Mouse (Mus musculus): ENCODE measurements around the gene Xlr5c. TPM values are rescaled to one million over a fixed set of nuclear protein-coding genes. Genes with fewer than 3 reads are reported as not detected.

Xlr5c gene
- polyA plus RNA-seq (2014; fragmentation: Illumina TruSeq; extraction: RNeasy Lipid Tissue Mini Kit (QIAGEN cat#74804); ENCODE audit: low read depth, low replicate concordance): not detected

DNA sequence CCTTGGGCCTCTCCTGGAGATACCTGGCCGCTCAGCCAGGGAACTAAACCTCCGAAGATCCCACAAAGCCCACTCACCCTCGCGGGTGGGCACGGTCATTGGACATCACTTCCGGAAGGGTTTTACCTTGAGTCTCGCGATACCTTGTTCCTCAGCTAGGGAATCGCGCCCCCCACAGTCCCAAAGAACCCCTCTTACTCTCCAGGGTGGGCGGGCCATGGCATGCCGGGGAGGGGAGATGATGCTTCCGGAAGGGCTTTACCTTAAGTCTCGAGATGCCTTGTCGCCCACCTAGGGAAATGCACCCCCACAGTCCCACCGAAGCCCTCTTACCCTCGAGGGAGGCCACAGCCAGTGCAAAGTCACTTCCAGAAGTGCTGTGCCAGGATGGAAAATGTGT, at the start of gene Xlr5c, which contains the start of gene Xlr5a:
Gene Xlr5c (minus strand): TSS at position 101 of the 400 bp plus-strand sequence.
Gene Xlr5a (minus strand): TSS at position 101 of the 400 bp plus-strand sequence.

DNA sequence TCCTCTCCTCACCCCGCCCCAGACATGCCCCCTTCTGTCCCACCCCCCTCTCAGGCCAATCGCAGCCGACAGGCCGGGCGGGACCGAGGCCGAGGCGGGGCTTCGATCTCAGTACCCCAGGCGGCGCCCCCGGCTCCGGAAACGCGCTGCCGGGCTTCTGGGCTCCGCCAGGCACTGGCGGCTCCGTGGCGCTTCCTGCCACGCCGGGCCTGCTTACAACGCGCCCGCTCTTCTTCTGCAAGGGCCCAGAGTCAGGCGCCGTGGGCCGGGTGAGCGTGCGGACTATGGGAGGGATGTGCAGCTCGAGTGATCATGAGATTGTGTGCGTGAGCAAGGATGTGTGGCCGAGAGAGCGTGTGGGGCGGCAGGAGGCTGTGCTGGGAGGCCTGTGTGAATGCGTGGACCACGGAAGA, 49.7 kb upstream of the Xlr5c start, which contains the start of gene Zfp275:
Gene Zfp275 (plus strand): TSS at position 139 of the 413 bp plus-strand sequence.

DNA sequence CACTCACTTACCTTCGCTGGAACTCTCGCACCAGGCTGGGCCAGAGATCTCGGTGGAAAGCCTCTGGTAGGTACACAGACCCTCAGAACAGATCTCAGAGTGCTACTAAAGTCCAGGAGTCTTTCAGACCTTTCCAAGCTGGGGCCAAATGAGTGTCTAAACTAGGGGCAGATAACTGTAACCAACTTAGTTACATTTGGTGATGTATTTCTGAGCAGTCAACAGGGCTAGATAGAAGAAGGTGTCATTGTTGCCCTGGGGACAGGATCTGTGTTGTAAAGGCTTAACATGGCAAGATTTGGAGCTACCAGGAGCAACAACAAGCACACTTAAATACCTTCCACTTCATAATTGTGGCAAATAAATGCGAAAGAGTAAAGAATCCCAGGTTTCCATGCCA, 44.0 kb upstream of the Xlr5c start, which contains the start of gene Gm45015:
Gene Gm45015 (minus strand): TSS at position 101 of the 400 bp plus-strand sequence.

DNA sequence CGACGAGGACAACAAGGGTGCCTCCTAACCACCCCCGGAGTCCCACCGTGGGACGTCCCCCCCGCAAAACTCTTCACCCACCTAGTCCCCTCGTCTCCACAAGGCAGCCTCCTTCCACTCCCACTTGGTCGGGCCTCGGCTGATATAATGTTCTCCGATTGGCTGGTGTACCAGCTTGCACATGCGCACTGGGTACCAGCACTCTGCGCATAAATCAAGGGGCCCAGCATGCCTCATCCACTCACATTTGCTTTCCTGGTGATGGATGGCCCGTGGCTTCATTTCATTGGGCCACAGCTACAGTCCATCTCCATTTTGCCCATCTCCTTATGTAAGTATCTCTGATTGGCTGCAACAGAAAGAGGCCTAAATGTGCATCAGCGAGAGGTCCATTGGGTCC, 27.5 kb downstream of the Xlr5c start, which contains the start of gene Xlr3c:
Gene Xlr3c (minus strand): TSS at position 121 of the 400 bp plus-strand sequence.

DNA sequence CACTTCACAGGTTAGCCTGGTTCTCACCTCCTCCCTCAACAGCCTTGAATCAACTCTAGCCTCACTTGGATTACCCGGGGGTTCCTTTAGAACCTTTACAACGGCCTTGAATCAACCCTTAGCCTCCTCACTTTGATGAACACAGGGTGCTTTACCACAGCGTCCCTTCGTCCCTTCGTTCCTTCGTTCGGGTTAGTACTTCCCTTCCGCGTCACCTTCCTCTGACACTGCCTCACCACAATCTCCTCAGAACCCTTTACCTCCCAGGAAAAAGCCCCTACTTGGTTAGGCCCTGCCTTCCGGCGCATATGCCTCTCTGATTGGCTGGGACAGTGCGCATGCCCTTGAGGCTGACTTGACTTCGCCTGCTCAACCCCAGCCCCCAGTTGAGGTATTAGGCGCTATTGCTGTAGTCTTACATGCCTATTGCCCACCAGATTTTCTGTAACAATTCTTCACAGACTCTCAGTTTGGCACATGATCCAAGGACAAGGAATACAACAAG, 49.9 kb downstream of the Xlr5c start, which contains the start of gene Xlr4c:
Gene Xlr4c (minus strand): TSS at position 310 of the 505 bp plus-strand sequence.

Other genes with a start within 250 kb of the Xlr5c start
- gene Pnma3, start 228.2 kb downstream of the Xlr5c start, polyA plus RNA-seq (2014; fragmentation: Illumina TruSeq; extraction: RNeasy Lipid Tissue Mini Kit (QIAGEN cat#74804); ENCODE audit: low read depth, low replicate concordance): not detected
- gene Xlr4a, start 210.5 kb downstream of the Xlr5c start, polyA plus RNA-seq (2014; fragmentation: Illumina TruSeq; extraction: RNeasy Lipid Tissue Mini Kit (QIAGEN cat#74804); ENCODE audit: low read depth, low replicate concordance): 0.58 TPM
- 19.4 TPM for gene Xlr3a, start 195.9 kb downstream of the Xlr5c start, polyA plus RNA-seq (2014; fragmentation: Illumina TruSeq; extraction: RNeasy Lipid Tissue Mini Kit (QIAGEN cat#74804); ENCODE audit: low read depth, low replicate concordance)
- gene Gm14685, start 175.9 kb downstream of the Xlr5c start, polyA plus RNA-seq (2014; fragmentation: Illumina TruSeq; extraction: RNeasy Lipid Tissue Mini Kit (QIAGEN cat#74804); ENCODE audit: low read depth, low replicate concordance): not detected
- gene Xlr5b, start 144.2 kb downstream of the Xlr5c start, polyA plus RNA-seq (2014; fragmentation: Illumina TruSeq; extraction: RNeasy Lipid Tissue Mini Kit (QIAGEN cat#74804); ENCODE audit: low read depth, low replicate concordance): not detected
- not detected for gene DXBay18, start 143.5 kb downstream of the Xlr5c start, polyA plus RNA-seq (2014; fragmentation: Illumina TruSeq; extraction: RNeasy Lipid Tissue Mini Kit (QIAGEN cat#74804); ENCODE audit: low read depth, low replicate concordance)
- gene Spin2d, start 116.0 kb downstream of the Xlr5c start, polyA plus RNA-seq (2014; fragmentation: Illumina TruSeq; extraction: RNeasy Lipid Tissue Mini Kit (QIAGEN cat#74804); ENCODE audit: low read depth, low replicate concordance): not detected
- gene Xlr3b, start 100.8 kb downstream of the Xlr5c start, polyA plus RNA-seq (2014; fragmentation: Illumina TruSeq; extraction: RNeasy Lipid Tissue Mini Kit (QIAGEN cat#74804); ENCODE audit: low read depth, low replicate concordance): 1.2 TPM
- 1.3 TPM for gene Xlr4b, start 78.6 kb downstream of the Xlr5c start, polyA plus RNA-seq (2014; fragmentation: Illumina TruSeq; extraction: RNeasy Lipid Tissue Mini Kit (QIAGEN cat#74804); ENCODE audit: low read depth, low replicate concordance)
- gene F8a, start 64.7 kb downstream of the Xlr5c start, polyA plus RNA-seq (2014; fragmentation: Illumina TruSeq; extraction: RNeasy Lipid Tissue Mini Kit (QIAGEN cat#74804); ENCODE audit: low read depth, low replicate concordance): 4.0 TPM
- gene Xlr4c, start 49.8 kb downstream of the Xlr5c start, polyA plus RNA-seq (2014; fragmentation: Illumina TruSeq; extraction: RNeasy Lipid Tissue Mini Kit (QIAGEN cat#74804); ENCODE audit: low read depth, low replicate concordance): not detected
- not detected for gene Xlr3c, start 27.6 kb downstream of the Xlr5c start, polyA plus RNA-seq (2014; fragmentation: Illumina TruSeq; extraction: RNeasy Lipid Tissue Mini Kit (QIAGEN cat#74804); ENCODE audit: low read depth, low replicate concordance)
- gene Xlr5a, start within 50 bp of the Xlr5c start, polyA plus RNA-seq (2014; fragmentation: Illumina TruSeq; extraction: RNeasy Lipid Tissue Mini Kit (QIAGEN cat#74804); ENCODE audit: low read depth, low replicate concordance): not detected
- not detected for gene Gm45015, start 43.9 kb upstream of the Xlr5c start, polyA plus RNA-seq (2014; fragmentation: Illumina TruSeq; extraction: RNeasy Lipid Tissue Mini Kit (QIAGEN cat#74804); ENCODE audit: low read depth, low replicate concordance)
- 6.0 TPM for gene Zfp275, start 49.6 kb upstream of the Xlr5c start, polyA plus RNA-seq (2014; fragmentation: Illumina TruSeq; extraction: RNeasy Lipid Tissue Mini Kit (QIAGEN cat#74804); ENCODE audit: low read depth, low replicate concordance)
- gene Gm18336, start 105.8 kb upstream of the Xlr5c start, polyA plus RNA-seq (2014; fragmentation: Illumina TruSeq; extraction: RNeasy Lipid Tissue Mini Kit (QIAGEN cat#74804); ENCODE audit: low read depth, low replicate concordance): not detected
- gene Zfp92, start 118.1 kb upstream of the Xlr5c start, polyA plus RNA-seq (2014; fragmentation: Illumina TruSeq; extraction: RNeasy Lipid Tissue Mini Kit (QIAGEN cat#74804); ENCODE audit: low read depth, low replicate concordance): not detected
- gene Trex2, start 142.4 kb upstream of the Xlr5c start, polyA plus RNA-seq (2014; fragmentation: Illumina TruSeq; extraction: RNeasy Lipid Tissue Mini Kit (QIAGEN cat#74804); ENCODE audit: low read depth, low replicate concordance): not detected
- 8.2 TPM for gene Haus7, start 166.1 kb upstream of the Xlr5c start, polyA plus RNA-seq (2014; fragmentation: Illumina TruSeq; extraction: RNeasy Lipid Tissue Mini Kit (QIAGEN cat#74804); ENCODE audit: low read depth, low replicate concordance)
- gene Bgn, start 190.6 kb upstream of the Xlr5c start, polyA plus RNA-seq (2014; fragmentation: Illumina TruSeq; extraction: RNeasy Lipid Tissue Mini Kit (QIAGEN cat#74804); ENCODE audit: low read depth, low replicate concordance): 75.2 TPM
- not detected for gene Atp2b3, start 210.1 kb upstream of the Xlr5c start, polyA plus RNA-seq (2014; fragmentation: Illumina TruSeq; extraction: RNeasy Lipid Tissue Mini Kit (QIAGEN cat#74804); ENCODE audit: low read depth, low replicate concordance)

Data from liver, adult 10 weeks (tissue).